Mouse (Mus musculus): Measurements from ENCODE around the gene Igfbpl1. TPM values are rescaled to one million over a fixed set of nuclear protein-coding genes. Genes with fewer than 3 reads are reported as not detected.

Gene Igfbpl1
- total and polyA plus RNA-seq, 3 experiments: not detected

DNA sequence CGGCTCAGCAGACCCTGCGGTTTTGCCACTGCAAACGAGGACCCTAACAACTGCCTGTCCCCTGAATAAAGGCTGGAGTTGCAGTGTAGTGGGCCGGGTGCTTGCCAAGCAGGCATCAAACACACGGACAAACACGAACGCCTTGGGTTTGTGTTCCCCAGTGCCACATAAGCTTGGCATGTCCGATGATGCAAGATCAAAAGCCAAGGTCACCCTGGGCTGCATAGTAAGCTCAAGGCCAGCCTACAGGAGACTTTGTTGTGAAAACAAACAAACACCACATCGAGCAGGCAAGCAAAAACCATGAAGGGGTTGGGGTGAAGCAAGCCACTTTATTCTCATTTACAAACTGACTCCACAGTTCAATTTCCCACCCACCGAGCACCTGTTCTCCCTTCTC lies 57.6 kb downstream of the Igfbpl1 start:
- TF ChIP-seq ZKSCAN1 (IDR thresholded peaks at IDR 0.05; ENCODE audit: low read depth, low read length) (no peak), CHD1 (IDR thresholded peaks at IDR 0.05; ENCODE audit: low read depth, low read length) (no peak), POLR2A (IDR thresholded peaks at IDR 0.05; ENCODE audit: control insufficient read depth in 1 of 2, insufficient read depth in 1 of 2, low read depth in 1 of 2, low read length in 2 of 2, poor library complexity in 1 of 2) (no peak), GATA1 (IDR thresholded peaks at IDR 0.05; ENCODE audit: low read depth, low read length) (no peak), BHLHE40 (IDR thresholded peaks at IDR 0.05; ENCODE audit: borderline replicate concordance, low read depth, low read length) (no peak), POLR2AphosphoS2 (IDR thresholded peaks at IDR 0.05; ENCODE audit: low read length) (no peak), UBTF (IDR thresholded peaks at IDR 0.05; ENCODE audit: borderline replicate concordance, insufficient read depth, low read depth, low read length) (no peak), JUND (IDR thresholded peaks at IDR 0.05; ENCODE audit: low read depth, low read length) (no peak), HCFC1 (IDR thresholded peaks at IDR 0.05; ENCODE audit: low read depth, low read length) (no peak), ZMIZ1 (IDR thresholded peaks at IDR 0.05; ENCODE audit: low read depth, low read length) (no peak), ZC3H11A (IDR thresholded peaks at IDR 0.05; ENCODE audit: low read depth, low read length) (no peak), RAD21 (IDR thresholded peaks at IDR 0.05; ENCODE audit: low read depth, low read length) (no peak), TCF12 (IDR thresholded peaks at IDR 0.05; ENCODE audit: low read depth, low read length) (no peak), MYB (IDR thresholded peaks at IDR 0.05; ENCODE audit: low read depth, low read length) (no peak), SMC3 (IDR thresholded peaks at IDR 0.05; ENCODE audit: low read depth, low read length) (no peak), MAZ (IDR thresholded peaks at IDR 0.05; ENCODE audit: low read depth, low read length) (no peak), MYC (IDR thresholded peaks at IDR 0.05; ENCODE audit: low read depth, low read length) (no peak), TAL1 (IDR thresholded peaks at IDR 0.05; ENCODE audit: low read length) (no peak)
- no peak overlapping the region for H3K9ac ChIP-seq (ENCODE audit: control insufficient read depth, low read depth, low read length, poor library complexity, severe bottlenecking)
- H3K79me2 ChIP-seq (ENCODE audit: control insufficient read depth, insufficient read depth, low read length, poor library complexity): no peaks in the 10 kb centered on the region
- no peak overlapping the region for H3K4me3 ChIP-seq (ENCODE audit: control insufficient read depth in 1 of 2, insufficient read depth in 1 of 2, low read depth in 2 of 2, low read length in 2 of 2)
- no peaks in the 10 kb centered on the region for H3K36me3 ChIP-seq (ENCODE audit: control insufficient read depth in 1 of 2, insufficient read depth in 2 of 2, low read length in 2 of 2)
- DNase-seq (ENCODE audit: low read depth, low spot score): no peak
- no peaks in the 10 kb centered on the region for H3K4me1 ChIP-seq (ENCODE audit: control insufficient read depth in 1 of 2, insufficient read depth in 2 of 2, low read length in 2 of 2)
- no peak overlapping the region for H3K27ac ChIP-seq (ENCODE audit: control insufficient read depth, low read depth, low read length)
- no peaks in the 10 kb centered on the region for H3K9me3 ChIP-seq (replicated peaks; ENCODE audit: insufficient read depth, low read length)
- H3K27me3 ChIP-seq (ENCODE audit: control insufficient read depth in 1 of 2, insufficient read depth in 2 of 2, low read length in 2 of 2): peaks cover 0 to 3% of the 10 kb centered on the region in 2 experiments; a peak in 3 of 4 replicates

DNA sequence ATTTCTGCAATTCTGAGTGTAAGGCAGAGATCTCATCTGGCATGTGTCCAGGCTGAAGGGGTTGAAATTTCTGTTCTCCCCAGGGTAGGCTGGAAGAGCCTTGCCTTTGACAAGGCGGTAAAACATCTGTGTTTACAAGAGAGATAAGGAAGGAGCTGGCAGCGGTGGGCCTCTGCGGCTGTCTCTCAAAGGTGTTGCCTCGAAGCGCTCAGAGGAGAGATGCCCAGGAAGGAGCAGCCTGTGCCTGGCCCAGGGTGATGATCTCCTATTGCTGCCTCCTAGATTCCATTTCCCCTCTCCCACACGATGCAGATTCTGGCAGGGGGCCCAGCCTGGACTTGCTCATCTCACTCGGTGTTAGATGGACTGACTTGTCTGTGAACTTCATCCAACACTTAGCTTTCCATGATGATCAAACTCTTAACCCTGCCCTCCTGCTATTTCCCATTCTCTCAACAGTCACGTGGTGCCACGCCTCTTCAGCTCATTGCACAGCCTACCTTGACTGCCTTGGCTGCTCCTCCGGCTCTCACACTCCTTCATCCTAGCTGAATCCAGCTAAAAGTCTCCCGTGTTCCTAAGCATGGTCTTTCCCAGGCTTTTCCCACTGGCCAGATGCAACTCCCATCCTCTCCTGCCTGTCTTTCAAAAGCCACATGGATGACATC lies 58.7 kb downstream of the Igfbpl1 start:
- no peak overlapping the region for H3K9ac ChIP-seq (ENCODE audit: control insufficient read depth, low read depth, low read length, poor library complexity, severe bottlenecking)
- peak; percentile 37 for DNase-seq (ENCODE audit: low read depth, low spot score)
- no peak overlapping the region for H3K27ac ChIP-seq (ENCODE audit: control insufficient read depth, low read depth, low read length)
- H3K9me3 ChIP-seq (replicated peaks; ENCODE audit: insufficient read depth, low read length): no peaks in the 10 kb centered on the region
- no peaks in the 10 kb centered on the region for H3K79me2 ChIP-seq (ENCODE audit: control insufficient read depth, insufficient read depth, low read length, poor library complexity)
- peak; percentile 22; the same call in 1 of the 2 replicates for TF ChIP-seq GATA1 (IDR thresholded peaks at IDR 0.05; ENCODE audit: low read depth, low read length)
- no peak for TF ChIP-seq POLR2AphosphoS5 (IDR thresholded peaks at IDR 0.05; ENCODE audit: borderline replicate concordance, low read depth, low read length)
- H3K36me3 ChIP-seq (ENCODE audit: control insufficient read depth in 1 of 2, insufficient read depth in 2 of 2, low read length in 2 of 2): no peaks in the 10 kb centered on the region
- peaks cover 0 to 5% of the 10 kb centered on the region in 2 experiments; a peak in 3 of 4 replicates for H3K27me3 ChIP-seq (ENCODE audit: control insufficient read depth in 1 of 2, insufficient read depth in 2 of 2, low read length in 2 of 2)
- no peak overlapping the region for H3K4me3 ChIP-seq (ENCODE audit: control insufficient read depth in 1 of 2, insufficient read depth in 1 of 2, low read depth in 2 of 2, low read length in 2 of 2)
- H3K4me1 ChIP-seq (ENCODE audit: control insufficient read depth in 1 of 2, insufficient read depth in 2 of 2, low read length in 2 of 2): no peaks in the 10 kb centered on the region

Measured in MEL (cell line).